In the genomic region with DNA sequence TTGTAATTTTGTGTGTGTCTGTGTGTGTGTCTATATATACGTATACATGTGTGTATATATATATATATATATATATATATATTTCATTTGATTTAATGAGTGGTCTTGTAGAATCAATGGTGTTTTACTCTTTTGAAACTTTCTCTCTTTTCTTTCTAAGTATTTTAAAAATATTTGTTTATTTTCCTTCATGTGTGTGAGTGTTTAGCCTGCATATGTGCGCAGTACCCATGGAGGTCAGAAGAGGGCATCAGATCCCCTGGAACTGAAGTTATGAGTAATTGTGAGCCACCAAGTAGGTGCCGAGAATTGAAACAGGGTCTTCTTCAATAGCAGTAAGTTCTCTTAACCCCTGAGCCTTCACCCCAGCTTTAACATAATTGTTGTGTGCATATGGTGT, we compare ENCODE assay signal across 28 mouse cellular contexts. TPM values are rescaled to one million over a fixed set of nuclear protein-coding genes. Genes with fewer than 3 reads are reported as not detected.
DNase-seq lines count a peak whose midpoint lies in the region; ATAC-seq and TF ChIP-seq lines count a peak whose summit lies in the region.
"Had no signal": no experiment of that assay in that cellular context is flagged by ENCODE, and none has a peak within 500 bp of the region (broad histone marks: within the 10 kb centered on the region; RNA-seq: fewer than 3 reads in every experiment).

No protein-coding gene starts in this region.

- H3K36me3 ChIP-seq in forebrain, postnatal 0 days (ENCODE audit: insufficient read depth) = no peaks in the 10 kb centered on the region
- H3K36me3 ChIP-seq in forebrain, embryonic 15.5 days = no peaks in the 10 kb centered on the region
- H3K36me3 ChIP-seq in intestine, postnatal 0 days (ENCODE audit: control insufficient read depth, insufficient read depth) = no peaks in the 10 kb centered on the region
- H3K36me3 ChIP-seq in intestine, embryonic 16.5 days (ENCODE audit: control insufficient read depth, insufficient read depth, low read length) = no peaks in the 10 kb centered on the region
- H3K36me3 ChIP-seq in midbrain, embryonic 11.5 days (ENCODE audit: control insufficient read depth, insufficient read depth, low read length) = no peaks in the 10 kb centered on the region
- no peaks in the 10 kb centered on the region for H3K36me3 ChIP-seq in midbrain, embryonic 14.5 days (ENCODE audit: control insufficient read depth, insufficient read depth, low read length)
- H3K36me3 ChIP-seq: forebrain, embryonic 12.5 days; heart, embryonic 15.5 days; kidney, embryonic 15.5 days; limb, embryonic 15.5 days; midbrain, embryonic 12.5 days; neural tube, embryonic 15.5 days; stomach, embryonic 15.5 days had no signal

- peak; percentile 21; the same call in 1 of the 2 replicates for TF ChIP-seq CTCF in forebrain, postnatal 0 days (IDR thresholded peaks at IDR 0.05; ENCODE audit: low read depth)
- 0 out of 2 replicates have a peak, but pooled peaks have one; percentile 15 for TF ChIP-seq CTCF in intestine, postnatal 0 days (IDR thresholded peaks at IDR 0.05; ENCODE audit: low read depth)

- DNase-seq in forebrain, postnatal 0 days = no peak
- peak; percentile 51 for DNase-seq in midbrain, embryonic 11.5 days (ENCODE audit: low spot score, missing footprints)
- DNase-seq in midbrain, embryonic 14.5 days = no peak
- DNase-seq in adrenal gland, postnatal 25 days = no peak
- DNase-seq: adrenal gland, postnatal 36 days; cerebellum, adult 18-20 months; cerebellum, postnatal 10 days; gastrocnemius, postnatal 36 days; kidney, adult 11 months; kidney, postnatal 36 days; lung, embryonic 14.5 days; right cerebral cortex, postnatal 25 days; thymus, postnatal 14 days had no signal

- H3K27ac ChIP-seq in forebrain, postnatal 0 days (ENCODE audit: low read depth, low read length) = no peak overlapping the region
- no peak overlapping the region for H3K27ac ChIP-seq in forebrain, embryonic 15.5 days (replicated peaks)
- no peak overlapping the region for H3K27ac ChIP-seq in intestine, postnatal 0 days (ENCODE audit: low read depth, low read length)
- no peak overlapping the region for H3K27ac ChIP-seq in intestine, embryonic 16.5 days (ENCODE audit: low read length)
- H3K27ac ChIP-seq in midbrain, embryonic 11.5 days (ENCODE audit: low read depth, low read length) = no peak overlapping the region
- H3K27ac ChIP-seq in midbrain, embryonic 14.5 days (replicated peaks; ENCODE audit: low read depth, low read length) = no peak overlapping the region
- H3K27ac ChIP-seq: forebrain, embryonic 12.5 days; heart, embryonic 15.5 days; kidney, embryonic 15.5 days; limb, embryonic 10.5 days; limb, embryonic 15.5 days; liver, embryonic 14.5 days; midbrain, embryonic 12.5 days; neural tube, embryonic 15.5 days; stomach, embryonic 15.5 days had no signal

- H3K4me3 ChIP-seq in forebrain, postnatal 0 days (ENCODE audit: low read depth, low read length) = no peak overlapping the region
- no peak overlapping the region for H3K4me3 ChIP-seq in forebrain, embryonic 15.5 days
- no peak overlapping the region for H3K4me3 ChIP-seq in intestine, postnatal 0 days (ENCODE audit: low read depth, low read length)
- no peak overlapping the region for H3K4me3 ChIP-seq in intestine, embryonic 16.5 days (ENCODE audit: low read length)
- H3K4me3 ChIP-seq in midbrain, embryonic 11.5 days (ENCODE audit: low read depth, low read length) = no peak overlapping the region
- H3K4me3 ChIP-seq in midbrain, embryonic 14.5 days (replicated peaks; ENCODE audit: low read depth, low read length) = no peak overlapping the region
- H3K4me3 ChIP-seq: forebrain, embryonic 12.5 days; heart, embryonic 15.5 days; kidney, embryonic 15.5 days; limb, embryonic 10.5 days; limb, embryonic 15.5 days; midbrain, embryonic 12.5 days; neural tube, embryonic 15.5 days; stomach, embryonic 15.5 days had no signal

- 97% methylated on average over 3 of the region's 3 CpGs for WGBS in forebrain, postnatal 0 days
- 93% methylated on average over 3 of the region's 3 CpGs for WGBS in forebrain, embryonic 15.5 days
- 95% methylated on average over 3 of the region's 3 CpGs for WGBS in intestine, postnatal 0 days
- 94% methylated on average over 3 of the region's 3 CpGs for WGBS in intestine, embryonic 16.5 days
- 95% methylated on average over 3 of the region's 3 CpGs for WGBS in midbrain, embryonic 11.5 days
- WGBS in midbrain, embryonic 14.5 days = 99% methylated on average over 3 of the region's 3 CpGs

- no peak overlapping the region for H3K4me2 ChIP-seq in forebrain, postnatal 0 days (ENCODE audit: low read depth)
- no peak overlapping the region for H3K4me2 ChIP-seq in forebrain, embryonic 15.5 days (replicated peaks)
- no peak overlapping the region for H3K4me2 ChIP-seq in intestine, postnatal 0 days (replicated peaks; ENCODE audit: low read depth)
- no peak overlapping the region for H3K4me2 ChIP-seq in intestine, embryonic 16.5 days (ENCODE audit: low read depth, low read length)
- H3K4me2 ChIP-seq in midbrain, embryonic 11.5 days = no peak overlapping the region
- H3K4me2 ChIP-seq in midbrain, embryonic 14.5 days (ENCODE audit: low read length) = no peak overlapping the region
- H3K4me2 ChIP-seq: forebrain, embryonic 12.5 days; heart, embryonic 15.5 days; kidney, embryonic 15.5 days; limb, embryonic 15.5 days; lung, embryonic 14.5 days; midbrain, embryonic 12.5 days; neural tube, embryonic 15.5 days; stomach, embryonic 15.5 days had no signal

- H3K9me3 ChIP-seq in forebrain, postnatal 0 days (ENCODE audit: low read length) = no peaks in the 10 kb centered on the region
- no peaks in the 10 kb centered on the region for H3K9me3 ChIP-seq in forebrain, embryonic 15.5 days
- no peaks in the 10 kb centered on the region for H3K9me3 ChIP-seq in intestine, postnatal 0 days (ENCODE audit: control insufficient read depth)
- peaks cover 2% of the 10 kb centered on the region; the same call in 1 of the 2 replicates for H3K9me3 ChIP-seq in intestine, embryonic 16.5 days (ENCODE audit: control insufficient read depth, low read length)
- no peaks in the 10 kb centered on the region for H3K9me3 ChIP-seq in midbrain, embryonic 11.5 days (ENCODE audit: control insufficient read depth, low read length)
- no peaks in the 10 kb centered on the region for H3K9me3 ChIP-seq in midbrain, embryonic 14.5 days (ENCODE audit: control insufficient read depth, low read length)
- H3K9me3 ChIP-seq: forebrain, embryonic 12.5 days; heart, embryonic 15.5 days; kidney, embryonic 15.5 days; limb, embryonic 10.5 days; limb, embryonic 15.5 days; midbrain, embryonic 12.5 days; neural tube, embryonic 15.5 days; stomach, embryonic 15.5 days had no signal

- ATAC-seq in forebrain, postnatal 0 days = no peak
- no peak for ATAC-seq in forebrain, embryonic 15.5 days (replicated peaks)
- no peak for ATAC-seq in intestine, postnatal 0 days
- no peak for ATAC-seq in intestine, embryonic 16.5 days
- no peak for ATAC-seq in midbrain, embryonic 11.5 days (ENCODE audit: low FRiP score)
- no peak for ATAC-seq in midbrain, embryonic 14.5 days (ENCODE audit: low FRiP score, low TSS enrichment)
- ATAC-seq: Patski had no signal

- H3K9ac ChIP-seq in forebrain, postnatal 0 days = no peak overlapping the region
- H3K9ac ChIP-seq in forebrain, embryonic 15.5 days (replicated peaks) = no peak overlapping the region
- H3K9ac ChIP-seq in intestine, postnatal 0 days (ENCODE audit: low read depth, low read length) = no peak overlapping the region
- H3K9ac ChIP-seq in intestine, embryonic 16.5 days (ENCODE audit: low read depth, low read length) = no peak overlapping the region
- no peak overlapping the region for H3K9ac ChIP-seq in midbrain, embryonic 11.5 days (ENCODE audit: low read length)
- no peak overlapping the region for H3K9ac ChIP-seq in midbrain, embryonic 14.5 days (replicated peaks; ENCODE audit: low read length)
- H3K9ac ChIP-seq: forebrain, embryonic 12.5 days; heart, embryonic 15.5 days; kidney, embryonic 15.5 days; limb, embryonic 15.5 days; liver, embryonic 14.5 days; lung, embryonic 14.5 days; midbrain, embryonic 12.5 days; neural tube, embryonic 15.5 days; stomach, embryonic 15.5 days had no signal

- 0 out of 2 replicates have a peak, but pooled peaks cover 3% of the 10 kb centered on the region for H3K4me1 ChIP-seq in forebrain, postnatal 0 days (ENCODE audit: insufficient read depth)
- H3K4me1 ChIP-seq in forebrain, embryonic 15.5 days = no peaks in the 10 kb centered on the region
- H3K4me1 ChIP-seq in intestine, postnatal 0 days (replicated peaks; ENCODE audit: control insufficient read depth, insufficient read depth, low read length) = no peaks in the 10 kb centered on the region
- no peaks in the 10 kb centered on the region for H3K4me1 ChIP-seq in intestine, embryonic 16.5 days (ENCODE audit: control insufficient read depth, insufficient read depth, low read length)
- no peaks in the 10 kb centered on the region for H3K4me1 ChIP-seq in midbrain, embryonic 11.5 days (ENCODE audit: control insufficient read depth, insufficient read depth, low read length)
- no peaks in the 10 kb centered on the region for H3K4me1 ChIP-seq in midbrain, embryonic 14.5 days (ENCODE audit: control insufficient read depth, insufficient read depth, low read length)
- H3K4me1 ChIP-seq: limb, embryonic 15.5 days; midbrain, embryonic 12.5 days; neural tube, embryonic 15.5 days; stomach, embryonic 15.5 days had no signal

- H3K27me3 ChIP-seq in forebrain, postnatal 0 days (ENCODE audit: insufficient read depth, low read length) = no peaks in the 10 kb centered on the region
- H3K27me3 ChIP-seq in forebrain, embryonic 15.5 days = no peaks in the 10 kb centered on the region
- no peaks in the 10 kb centered on the region for H3K27me3 ChIP-seq in intestine, postnatal 0 days (replicated peaks; ENCODE audit: control insufficient read depth, insufficient read depth, low read length)
- H3K27me3 ChIP-seq in intestine, embryonic 16.5 days (replicated peaks; ENCODE audit: control insufficient read depth, insufficient read depth, low read length) = no peaks in the 10 kb centered on the region
- H3K27me3 ChIP-seq in midbrain, embryonic 11.5 days (ENCODE audit: control insufficient read depth, insufficient read depth, low read length) = no peaks in the 10 kb centered on the region
- H3K27me3 ChIP-seq in midbrain, embryonic 14.5 days (ENCODE audit: control insufficient read depth, insufficient read depth, low read length) = no peaks in the 10 kb centered on the region
- H3K27me3 ChIP-seq: heart, embryonic 15.5 days; kidney, embryonic 15.5 days; midbrain, embryonic 12.5 days; neural tube, embryonic 15.5 days; Patski; stomach, embryonic 15.5 days had no signal

RNA-seq across cellular contexts. Expression of a gene that starts 20.8 kb away (rescaled TPM):
- total RNA-seq in forebrain, postnatal 0 days (2014; rRNA removed) = 1.8 and 2.4 TPM in 2 replicates
- polyA plus RNA-seq in forebrain, postnatal 0 days (2015; fragmentation: Nextera tagmentation; extraction: Ambion mirVana) = 0.80 and 0.93 TPM in 2 replicates
- 0.76 and 0.97 TPM in 2 replicates for polyA plus RNA-seq in forebrain, embryonic 15.5 days (2015; fragmentation: Nextera tagmentation; extraction: Ambion mirVana)
- polyA plus RNA-seq in intestine, postnatal 0 days (2015; fragmentation: Nextera tagmentation; extraction: Ambion mirVana) = 2.5 and 2.9 TPM in 2 replicates
- polyA plus RNA-seq in intestine, embryonic 16.5 days (2015; fragmentation: Nextera tagmentation; extraction: Ambion mirVana) = 4.0 and 4.3 TPM in 2 replicates
- polyA plus RNA-seq in midbrain, embryonic 11.5 days (2014; fragmentation: Nextera tagmentation; extraction: Ambion mirVana) = 4.8 TPM in 2 replicates
- 0.81 and 1.5 TPM in 2 replicates for polyA plus RNA-seq in midbrain, embryonic 14.5 days (2014; fragmentation: Nextera tagmentation; extraction: Ambion mirVana)
- 5.7 and 10.3 TPM in 2 replicates for total RNA-seq in adrenal gland, postnatal 25 days (2021)
- total RNA-seq: CH12.LX, MEL had no signal
